Mouse (Mus musculus): ENCODE measurements at regions not wholly inside any gene's neighbourhood (a gene's known extent, or its start where the extent isn't known, plus 50 kb on each side); places are given as distances from the start of the nearest gene placed in this dataset.
A peak's percentile ranks its signal among the peaks of the same experiment; 100 is the strongest.

- TF ChIP-seq CTCF (IDR thresholded peaks at IDR 0.05) = no peak
- in situ Hi-C loops (cut with MboI; ENCODE audit: low pct_unique_long_range_greater_than_20kb) = no loop called here
- POLR2A ChIA-PET = no interaction called here
These were observed 227.1 kb downstream of the Tox3 start for GRCm38 (mm10) chr8:90121017-90121416.

GRCm38 (mm10) chr8:90115436-90115835, 232.7 kb downstream of the Tox3 start:
- ATAC-seq (no peak), DNase-seq (ENCODE audit: low read depth, low spot score) (no peak)
- H3K27me3 ChIP-seq = no peaks in the 10 kb centered on the region
- ChIA-PET POLR2A (no interaction called here), CTCF (no interaction called here)
- TF ChIP-seq CTCF (IDR thresholded peaks at IDR 0.05) = no peak
- in situ Hi-C loops (cut with MboI; ENCODE audit: low pct_unique_long_range_greater_than_20kb) = no loop called here

More at GRCm38 (mm10) chr8:90121017-90121416, 227.1 kb downstream of the Tox3 start:
- DNase-seq (ENCODE audit: low read depth, low spot score) (no peak), ATAC-seq (no peak)
- CTCF ChIA-PET = no interaction called here
- H3K27me3 ChIP-seq = no peaks in the 10 kb centered on the region

- ChIA-PET CTCF (no interaction called here), POLR2A (interaction anchor here (0.6 kb wide), 1 partner anchor 185 kb away, joined by 4 read pairs; no protein-coding TSS in a partner anchor)
- in situ Hi-C loops (cut with MboI; ENCODE audit: low pct_unique_long_range_greater_than_20kb) = no loop called here
- H3K27me3 ChIP-seq = peaks cover 10% of the 10 kb centered on the region
- ATAC-seq = no peak
- no peak for DNase-seq (ENCODE audit: low read depth, low spot score)
- no peak for TF ChIP-seq CTCF (IDR thresholded peaks at IDR 0.05)
These were observed 247.6 kb downstream of the Tox3 start for GRCm38 (mm10) chr8:90100509-90100908.

- ChIA-PET CTCF (no interaction called here), POLR2A (no interaction called here)
- no peak for TF ChIP-seq CTCF (IDR thresholded peaks at IDR 0.05)
- DNase-seq (ENCODE audit: low read depth, low spot score) (no peak), ATAC-seq (no peak)
- in situ Hi-C loops (cut with MboI; ENCODE audit: low pct_unique_long_range_greater_than_20kb) = no loop called here
- no peaks in the 10 kb centered on the region for H3K27me3 ChIP-seq
These were observed 265.5 kb downstream of the Tox3 start for GRCm38 (mm10) chr8:90082630-90083029.

GRCm38 (mm10) chr8:90076381-90076780, 271.8 kb downstream of the Tox3 start:
- CTCF ChIA-PET = interaction anchor here (1.2 kb wide), 1 partner anchor 387 kb away, joined by 4 read pairs; no protein-coding TSS in a partner anchor
- DNase-seq (ENCODE audit: low read depth, low spot score) = no peak
- no peaks in the 10 kb centered on the region for H3K27me3 ChIP-seq
- POLR2A ChIA-PET = no interaction called here
- no peak for ATAC-seq
- no peak for TF ChIP-seq CTCF (IDR thresholded peaks at IDR 0.05)
- in situ Hi-C loops (cut with MboI; ENCODE audit: low pct_unique_long_range_greater_than_20kb) = no loop called here

GRCm38 (mm10) chr8:90075796-90076195, 272.3 kb downstream of the Tox3 start:
- ChIA-PET POLR2A (no interaction called here), CTCF (interaction anchor here (1.2 kb wide), 1 partner anchor 388 kb away, joined by 4 read pairs; no protein-coding TSS in a partner anchor)
- TF ChIP-seq CTCF (IDR thresholded peaks at IDR 0.05) = no peak
- ATAC-seq = no peak
- in situ Hi-C loops (cut with MboI; ENCODE audit: low pct_unique_long_range_greater_than_20kb) = no loop called here
- no peak for DNase-seq (ENCODE audit: low read depth, low spot score)
- H3K27me3 ChIP-seq = no peaks in the 10 kb centered on the region

GRCm38 (mm10) chr8:90070006-90070405, 278.1 kb downstream of the Tox3 start:
- no peak for ATAC-seq
- DNase-seq (ENCODE audit: low read depth, low spot score) = no peak
- ChIA-PET CTCF (no interaction called here), POLR2A (no interaction called here)
- in situ Hi-C loops (cut with MboI; ENCODE audit: low pct_unique_long_range_greater_than_20kb) = no loop called here
- no peak for TF ChIP-seq CTCF (IDR thresholded peaks at IDR 0.05)
- peaks cover 6% of the 10 kb centered on the region for H3K27me3 ChIP-seq

GRCm38 (mm10) chr8:90069411-90069993, 278.6 kb downstream of the Tox3 start:
- no peak for TF ChIP-seq CTCF (IDR thresholded peaks at IDR 0.05)
- in situ Hi-C loops (cut with MboI; ENCODE audit: low pct_unique_long_range_greater_than_20kb) = no loop called here
- H3K27me3 ChIP-seq = peaks cover 6% of the 10 kb centered on the region
- ChIA-PET CTCF (no interaction called here), POLR2A (no interaction called here)
- ATAC-seq (no peak), DNase-seq (ENCODE audit: low read depth, low spot score) (no peak)

- no peak for TF ChIP-seq CTCF (IDR thresholded peaks at IDR 0.05)
- H3K27me3 ChIP-seq = peaks cover 6% of the 10 kb centered on the region
- DNase-seq (ENCODE audit: low read depth, low spot score) (no peak), ATAC-seq (no peak)
- CTCF ChIA-PET = no interaction called here
- POLR2A ChIA-PET = no interaction called here
- in situ Hi-C loops (cut with MboI; ENCODE audit: low pct_unique_long_range_greater_than_20kb) = no loop called here
These were observed 279.7 kb downstream of the Tox3 start for GRCm38 (mm10) chr8:90068441-90068840.

GRCm38 (mm10) chr8:90064381-90064780, 283.8 kb downstream of the Tox3 start:
- TF ChIP-seq CTCF (IDR thresholded peaks at IDR 0.05) = no peak
- in situ Hi-C loops (cut with MboI; ENCODE audit: low pct_unique_long_range_greater_than_20kb) = no loop called here
- ATAC-seq (no peak), DNase-seq (ENCODE audit: low read depth, low spot score) (no peak)
- CTCF ChIA-PET = no interaction called here
- no peaks in the 10 kb centered on the region for H3K27me3 ChIP-seq
- POLR2A ChIA-PET = no interaction called here

- TF ChIP-seq CTCF (IDR thresholded peaks at IDR 0.05) = peak; percentile 44
- CTCF ChIA-PET = no interaction called here
- DNase-seq (ENCODE audit: low read depth, low spot score) (no peak), ATAC-seq (no peak)
- POLR2A ChIA-PET = no interaction called here
- in situ Hi-C loops (cut with MboI; ENCODE audit: low pct_unique_long_range_greater_than_20kb) = no loop called here
- no peaks in the 10 kb centered on the region for H3K27me3 ChIP-seq
These were observed 284.9 kb downstream of the Tox3 start for GRCm38 (mm10) chr8:90063291-90063690.

GRCm38 (mm10) chr8:90058631-90059166, 289.4 kb downstream of the Tox3 start:
- H3K27me3 ChIP-seq = peaks cover 4% of the 10 kb centered on the region
- ChIA-PET POLR2A (no interaction called here), CTCF (no interaction called here)
- DNase-seq (ENCODE audit: low read depth, low spot score) (no peak), ATAC-seq (no peak)
- no peak for TF ChIP-seq CTCF (IDR thresholded peaks at IDR 0.05)
- in situ Hi-C loops (cut with MboI; ENCODE audit: low pct_unique_long_range_greater_than_20kb) = no loop called here

Measured in Patski (cell line).